Mouse (Mus musculus): ENCODE results near the gene Stpg1. TPM values are rescaled to one million over a fixed set of nuclear protein-coding genes. Genes with fewer than 3 reads are reported as not detected.

Stpg1 gene
- polyA plus RNA-seq, 1 experiment from 2014 or later, result 0.70 TPM

GRCm38 (mm10) chr4:135526039-135526710, 31.6 kb downstream of the Stpg1 start:
- no peak for ATAC-seq (ENCODE audit: insufficient number of reproducible peaks, insufficient read depth, low FRiP score, low read depth)
- Histone ChIP-seq H3K4me2 (ENCODE audit: low read length) (no peak overlapping the region), H3K36me3 (ENCODE audit: control insufficient read depth, insufficient read depth, low read length) (no peaks in the 10 kb centered on the region), H3K27me3 (ENCODE audit: control insufficient read depth, insufficient read depth, low read length) (peaks cover 11% of the 10 kb centered on the region; the same call in 1 of the 2 replicates), H3K9ac (ENCODE audit: low read length) (no peak overlapping the region), H3K4me3 (ENCODE audit: control insufficient read depth in 1 of 2, insufficient read depth in 1 of 2, low read depth in 1 of 2, low read length in 2 of 2) (no peak overlapping the region), H3K9me3 (ENCODE audit: control insufficient read depth, low read length) (peaks cover 6% of the 10 kb centered on the region), H3K4me1 (ENCODE audit: control insufficient read depth in 2 of 2, insufficient read depth in 2 of 2, low read length in 2 of 2) (peaks cover 3 to 5% of the 10 kb centered on the region in 2 experiments; a peak in 2 of 4 replicates), H3K27ac (replicated peaks in 1 of 2; ENCODE audit: control insufficient read depth in 1 of 2, insufficient read depth in 1 of 2, low read depth in 2 of 2, low read length in 2 of 2) (no peak overlapping the region)
- WGBS, result 40% methylated on average over 14 of the region's 14 CpGs

- no peak overlapping the region for H3K4me2 ChIP-seq (ENCODE audit: low read length)
- H3K27ac ChIP-seq (replicated peaks in 1 of 2; ENCODE audit: control insufficient read depth in 1 of 2, insufficient read depth in 1 of 2, low read depth in 2 of 2, low read length in 2 of 2), result no peak overlapping the region
- whole genome bisulfite sequencing, result 53% methylated on average over 2 of the region's 2 CpGs
- H3K9me3 ChIP-seq (ENCODE audit: control insufficient read depth, low read length), result peaks cover 6% of the 10 kb centered on the region
- H3K9ac ChIP-seq (ENCODE audit: low read length), result no peak overlapping the region
- peaks cover 1 to 2% of the 10 kb centered on the region in 2 experiments; a peak in 2 of 4 replicates for H3K4me1 ChIP-seq (ENCODE audit: control insufficient read depth in 2 of 2, insufficient read depth in 2 of 2, low read length in 2 of 2)
- peaks cover 9% of the 10 kb centered on the region; the same call in 1 of the 2 replicates for H3K27me3 ChIP-seq (ENCODE audit: control insufficient read depth, insufficient read depth, low read length)
- H3K4me3 ChIP-seq (ENCODE audit: control insufficient read depth in 1 of 2, insufficient read depth in 1 of 2, low read depth in 1 of 2, low read length in 2 of 2), result no peak overlapping the region
- no peak for ATAC-seq (ENCODE audit: insufficient number of reproducible peaks, insufficient read depth, low FRiP score, low read depth)
- no peaks in the 10 kb centered on the region for H3K36me3 ChIP-seq (ENCODE audit: control insufficient read depth, insufficient read depth, low read length)
Observed at GRCm38 (mm10) chr4:135530270-135530669, 35.7 kb downstream of the Stpg1 start.

GRCm38 (mm10) chr4:135531236-135531635, 36.6 kb downstream of the Stpg1 start:
- peaks cover 0 to 2% of the 10 kb centered on the region in 2 experiments; a peak in 1 of 4 replicates for H3K4me1 ChIP-seq (ENCODE audit: control insufficient read depth in 2 of 2, insufficient read depth in 2 of 2, low read length in 2 of 2)
- ATAC-seq (ENCODE audit: insufficient number of reproducible peaks, insufficient read depth, low FRiP score, low read depth), result no peak
- 86% methylated on average over 9 of the region's 9 CpGs for WGBS
- no peak overlapping the region for H3K9ac ChIP-seq (ENCODE audit: low read length)
- peaks cover 6% of the 10 kb centered on the region for H3K9me3 ChIP-seq (ENCODE audit: control insufficient read depth, low read length)
- no peak overlapping the region for H3K4me3 ChIP-seq (ENCODE audit: control insufficient read depth in 1 of 2, insufficient read depth in 1 of 2, low read depth in 1 of 2, low read length in 2 of 2)
- no peaks in the 10 kb centered on the region for H3K27me3 ChIP-seq (ENCODE audit: control insufficient read depth, insufficient read depth, low read length)
- H3K36me3 ChIP-seq (ENCODE audit: control insufficient read depth, insufficient read depth, low read length), result no peaks in the 10 kb centered on the region
- H3K4me2 ChIP-seq (ENCODE audit: low read length), result no peak overlapping the region
- H3K27ac ChIP-seq (replicated peaks in 1 of 2; ENCODE audit: control insufficient read depth in 1 of 2, insufficient read depth in 1 of 2, low read depth in 2 of 2, low read length in 2 of 2), result no peak overlapping the region

GRCm38 (mm10) chr4:135531771-135532613, 37.4 kb downstream of the Stpg1 start:
- no peak overlapping the region for H3K27ac ChIP-seq (replicated peaks in 1 of 2; ENCODE audit: control insufficient read depth in 1 of 2, insufficient read depth in 1 of 2, low read depth in 2 of 2, low read length in 2 of 2)
- ATAC-seq (ENCODE audit: insufficient number of reproducible peaks, insufficient read depth, low FRiP score, low read depth), result no peak
- peaks cover 0 to 3% of the 10 kb centered on the region in 2 experiments; a peak in 1 of 4 replicates for H3K4me1 ChIP-seq (ENCODE audit: control insufficient read depth in 2 of 2, insufficient read depth in 2 of 2, low read length in 2 of 2)
- H3K4me3 ChIP-seq (ENCODE audit: control insufficient read depth in 1 of 2, insufficient read depth in 1 of 2, low read depth in 1 of 2, low read length in 2 of 2), result no peak overlapping the region
- no peak overlapping the region for H3K4me2 ChIP-seq (ENCODE audit: low read length)
- H3K9ac ChIP-seq (ENCODE audit: low read length), result no peak overlapping the region
- H3K36me3 ChIP-seq (ENCODE audit: control insufficient read depth, insufficient read depth, low read length), result no peaks in the 10 kb centered on the region
- WGBS, result 47% methylated on average over 9 of the region's 9 CpGs
- H3K9me3 ChIP-seq (ENCODE audit: control insufficient read depth, low read length), result peaks cover 6% of the 10 kb centered on the region
- no peaks in the 10 kb centered on the region for H3K27me3 ChIP-seq (ENCODE audit: control insufficient read depth, insufficient read depth, low read length)

DNA sequence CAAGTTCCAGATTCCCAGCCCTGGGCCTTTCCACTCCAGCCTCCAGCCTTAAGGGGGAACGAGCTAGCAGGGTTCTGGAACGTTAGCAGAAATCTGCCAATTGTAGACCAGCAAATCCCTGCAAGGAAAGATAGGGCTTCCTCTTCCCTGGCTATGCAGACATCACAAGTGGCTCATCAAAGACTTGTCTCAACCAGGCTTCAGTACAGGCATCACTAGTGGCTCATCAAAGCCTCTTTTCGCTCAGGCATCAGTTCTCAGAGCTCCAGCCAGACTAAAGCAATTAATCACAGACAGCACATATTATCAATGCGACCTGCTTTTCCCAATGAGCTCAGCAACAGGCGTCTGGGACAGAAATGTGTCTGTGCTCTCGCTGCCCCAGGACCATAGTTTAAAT, 38.4 kb downstream of the Stpg1 start:
- no peaks in the 10 kb centered on the region for H3K36me3 ChIP-seq (ENCODE audit: control insufficient read depth, insufficient read depth, low read length)
- H3K27me3 ChIP-seq (ENCODE audit: control insufficient read depth, insufficient read depth, low read length), result no peaks in the 10 kb centered on the region
- H3K4me3 ChIP-seq (ENCODE audit: control insufficient read depth in 1 of 2, insufficient read depth in 1 of 2, low read depth in 1 of 2, low read length in 2 of 2), result no peak overlapping the region
- ATAC-seq (ENCODE audit: insufficient number of reproducible peaks, insufficient read depth, low FRiP score, low read depth), result no peak
- H3K9me3 ChIP-seq (ENCODE audit: control insufficient read depth, low read length), result peaks cover 6% of the 10 kb centered on the region
- peaks cover 0 to 5% of the 10 kb centered on the region in 2 experiments; a peak in 1 of 4 replicates for H3K4me1 ChIP-seq (ENCODE audit: control insufficient read depth in 2 of 2, insufficient read depth in 2 of 2, low read length in 2 of 2)
- 62% methylated on average over 6 of the region's 6 CpGs for WGBS
- H3K27ac ChIP-seq (replicated peaks in 1 of 2; ENCODE audit: control insufficient read depth in 1 of 2, insufficient read depth in 1 of 2, low read depth in 2 of 2, low read length in 2 of 2), result no peak overlapping the region
- H3K4me2 ChIP-seq (ENCODE audit: low read length), result no peak overlapping the region
- no peak overlapping the region for H3K9ac ChIP-seq (ENCODE audit: low read length)

- peaks cover 0 to 5% of the 10 kb centered on the region in 2 experiments; a peak in 1 of 4 replicates for H3K4me1 ChIP-seq (ENCODE audit: control insufficient read depth in 2 of 2, insufficient read depth in 2 of 2, low read length in 2 of 2)
- ATAC-seq (ENCODE audit: insufficient number of reproducible peaks, insufficient read depth, low FRiP score, low read depth), result no peak
- H3K27me3 ChIP-seq (ENCODE audit: control insufficient read depth, insufficient read depth, low read length), result no peaks in the 10 kb centered on the region
- H3K36me3 ChIP-seq (ENCODE audit: control insufficient read depth, insufficient read depth, low read length), result no peaks in the 10 kb centered on the region
- no peak overlapping the region for H3K4me3 ChIP-seq (ENCODE audit: control insufficient read depth in 1 of 2, insufficient read depth in 1 of 2, low read depth in 1 of 2, low read length in 2 of 2)
- 95% methylated on average over 3 of the region's 3 CpGs for WGBS
- no peak overlapping the region for H3K4me2 ChIP-seq (ENCODE audit: low read length)
- peaks cover 6% of the 10 kb centered on the region for H3K9me3 ChIP-seq (ENCODE audit: control insufficient read depth, low read length)
- H3K9ac ChIP-seq (ENCODE audit: low read length), result no peak overlapping the region
- H3K27ac ChIP-seq (replicated peaks in 1 of 2; ENCODE audit: control insufficient read depth in 1 of 2, insufficient read depth in 1 of 2, low read depth in 2 of 2, low read length in 2 of 2), result no peak overlapping the region
Observed at GRCm38 (mm10) chr4:135535021-135535420, 40.4 kb downstream of the Stpg1 start.

- ATAC-seq (ENCODE audit: insufficient number of reproducible peaks, insufficient read depth, low FRiP score, low read depth), result no peak
- Histone ChIP-seq H3K4me1 (ENCODE audit: control insufficient read depth in 2 of 2, insufficient read depth in 2 of 2, low read length in 2 of 2) (peaks cover 7 to 9% of the 10 kb centered on the region in 2 experiments), H3K9me3 (ENCODE audit: control insufficient read depth, low read length) (no peaks in the 10 kb centered on the region)
Observed at GRCm38 (mm10) chr4:135539056-135539455, 44.5 kb downstream of the Stpg1 start.

More at GRCm38 (mm10) chr4:135539056-135539455, 44.5 kb downstream of the Stpg1 start:
- H3K36me3 ChIP-seq (ENCODE audit: control insufficient read depth, insufficient read depth, low read length), result peaks cover 7% of the 10 kb centered on the region; the same call in 1 of the 2 replicates
- H3K4me2 ChIP-seq (ENCODE audit: low read length), result no peak overlapping the region
- no peaks in the 10 kb centered on the region for H3K27me3 ChIP-seq (ENCODE audit: control insufficient read depth, insufficient read depth, low read length)
- no peak overlapping the region for H3K4me3 ChIP-seq (ENCODE audit: control insufficient read depth in 1 of 2, insufficient read depth in 1 of 2, low read depth in 1 of 2, low read length in 2 of 2)
- no peak overlapping the region for H3K27ac ChIP-seq (replicated peaks in 1 of 2; ENCODE audit: control insufficient read depth in 1 of 2, insufficient read depth in 1 of 2, low read depth in 2 of 2, low read length in 2 of 2)
- no peak overlapping the region for H3K9ac ChIP-seq (ENCODE audit: low read length)
- 77% methylated on average over 12 of the region's 12 CpGs for WGBS
